Mouse (Mus musculus): Measurements from ENCODE around the gene Abcg8. TPM values are rescaled to one million over a fixed set of nuclear protein-coding genes. Genes with fewer than 3 reads are reported as not detected.

Abcg8 gene
- 0.06 and 0.19 TPM in 2 replicates for polyA plus RNA-seq (2012; rRNA removed)

GRCm38 (mm10) chr17:84675951-84676366 is at the start of gene Abcg8:
TSS of gene Abcg8 (plus strand) at chr17:84676302.
- TF ChIP-seq POLR2A (IDR thresholded peaks at IDR 0.05; ENCODE audit: borderline replicate concordance, extremely low read depth, low read depth, low read length), result no peak
- no peak for TF ChIP-seq CTCF (IDR thresholded peaks at IDR 0.05; ENCODE audit: insufficient read depth, low read length)
- WGBS, result 5% methylated on average over 24 of the region's 24 CpGs
- DNase-seq, result peak; percentile 31
- Histone ChIP-seq H3K4me1 (ENCODE audit: control insufficient read depth, insufficient read depth, low read length) (peaks cover 4% of the 10 kb centered on the region; the same call in 1 of the 2 replicates), H3K4me3 (replicated peaks; ENCODE audit: extremely low read depth, low read depth, low read length) (peak within 1 kb of the TSS; percentile 52)

- TF ChIP-seq POLR2A (IDR thresholded peaks at IDR 0.05; ENCODE audit: borderline replicate concordance, extremely low read depth, low read depth, low read length), result no peak
- TF ChIP-seq CTCF (IDR thresholded peaks at IDR 0.05; ENCODE audit: insufficient read depth, low read length), result no peak
- WGBS, result 35% methylated on average over 9 of the region's 9 CpGs
- Histone ChIP-seq H3K4me3 (replicated peaks; ENCODE audit: extremely low read depth, low read depth, low read length) (peak overlapping the region; percentile 37), H3K4me1 (ENCODE audit: control insufficient read depth, insufficient read depth, low read length) (peaks cover 5% of the 10 kb centered on the region)
- peak; percentile 24 for DNase-seq
Observed at GRCm38 (mm10) chr17:84626857-84627305, 49.2 kb upstream of the Abcg8 start.

- DNase-seq, result no peak
- TF ChIP-seq POLR2A (IDR thresholded peaks at IDR 0.05; ENCODE audit: borderline replicate concordance, extremely low read depth, low read depth, low read length), result no peak
- no peak for TF ChIP-seq CTCF (IDR thresholded peaks at IDR 0.05; ENCODE audit: insufficient read depth, low read length)
- H3K4me3 ChIP-seq (replicated peaks; ENCODE audit: extremely low read depth, low read depth, low read length), result no peak overlapping the region
- peaks cover 5% of the 10 kb centered on the region for H3K4me1 ChIP-seq (ENCODE audit: control insufficient read depth, insufficient read depth, low read length)
- WGBS, result 78% methylated on average over 10 of the region's 10 CpGs
Observed at GRCm38 (mm10) chr17:84627721-84628120, 48.4 kb upstream of the Abcg8 start.

- Histone ChIP-seq H3K4me3 (replicated peaks; ENCODE audit: extremely low read depth, low read depth, low read length) (no peak overlapping the region), H3K4me1 (ENCODE audit: control insufficient read depth, insufficient read depth, low read length) (peaks cover 5% of the 10 kb centered on the region)
- DNase-seq, result no peak
- WGBS, result 66% methylated on average over 9 of the region's 9 CpGs
- no peak for TF ChIP-seq POLR2A (IDR thresholded peaks at IDR 0.05; ENCODE audit: borderline replicate concordance, extremely low read depth, low read depth, low read length)
- TF ChIP-seq CTCF (IDR thresholded peaks at IDR 0.05; ENCODE audit: insufficient read depth, low read length), result no peak
Observed at GRCm38 (mm10) chr17:84628611-84629010, 47.5 kb upstream of the Abcg8 start.

- Histone ChIP-seq H3K4me3 (replicated peaks; ENCODE audit: extremely low read depth, low read depth, low read length) (no peak overlapping the region), H3K4me1 (ENCODE audit: control insufficient read depth, insufficient read depth, low read length) (peaks cover 3% of the 10 kb centered on the region)
- WGBS, result 85% methylated on average over 6 of the region's 6 CpGs
- DNase-seq, result no peak
- TF ChIP-seq CTCF (IDR thresholded peaks at IDR 0.05; ENCODE audit: insufficient read depth, low read length) (no peak), POLR2A (IDR thresholded peaks at IDR 0.05; ENCODE audit: borderline replicate concordance, extremely low read depth, low read depth, low read length) (no peak)
Observed at GRCm38 (mm10) chr17:84631836-84632235, 44.3 kb upstream of the Abcg8 start.

- no peak overlapping the region for H3K4me3 ChIP-seq (replicated peaks; ENCODE audit: extremely low read depth, low read depth, low read length)
- WGBS, result 58% methylated on average over 13 of the region's 13 CpGs
- no peak for DNase-seq
- TF ChIP-seq CTCF (IDR thresholded peaks at IDR 0.05; ENCODE audit: insufficient read depth, low read length) (no peak), POLR2A (IDR thresholded peaks at IDR 0.05; ENCODE audit: borderline replicate concordance, extremely low read depth, low read depth, low read length) (no peak)
- peaks cover 3% of the 10 kb centered on the region; the same call in 1 of the 2 replicates for H3K4me1 ChIP-seq (ENCODE audit: control insufficient read depth, insufficient read depth, low read length)
Observed at GRCm38 (mm10) chr17:84633443-84633842, 42.7 kb upstream of the Abcg8 start.

GRCm38 (mm10) chr17:84636328-84636727 is 39.8 kb upstream of the Abcg8 start:
- no peak for TF ChIP-seq POLR2A (IDR thresholded peaks at IDR 0.05; ENCODE audit: borderline replicate concordance, extremely low read depth, low read depth, low read length)
- TF ChIP-seq CTCF (IDR thresholded peaks at IDR 0.05; ENCODE audit: insufficient read depth, low read length), result no peak
- peaks cover 3% of the 10 kb centered on the region; the same call in 1 of the 2 replicates for H3K4me1 ChIP-seq (ENCODE audit: control insufficient read depth, insufficient read depth, low read length)
- no peak for DNase-seq
- H3K4me3 ChIP-seq (replicated peaks; ENCODE audit: extremely low read depth, low read depth, low read length), result no peak overlapping the region
- WGBS, result 68% methylated on average over 8 of the region's 8 CpGs

- TF ChIP-seq POLR2A (IDR thresholded peaks at IDR 0.05; ENCODE audit: borderline replicate concordance, extremely low read depth, low read depth, low read length), result no peak
- TF ChIP-seq CTCF (IDR thresholded peaks at IDR 0.05; ENCODE audit: insufficient read depth, low read length), result no peak
- 71% methylated on average over 6 of the region's 6 CpGs for WGBS
- peak; percentile 26 for DNase-seq
- peaks cover 3% of the 10 kb centered on the region; the same call in 1 of the 2 replicates for H3K4me1 ChIP-seq (ENCODE audit: control insufficient read depth, insufficient read depth, low read length)
- no peak overlapping the region for H3K4me3 ChIP-seq (replicated peaks; ENCODE audit: extremely low read depth, low read depth, low read length)
Observed at GRCm38 (mm10) chr17:84637971-84638370, 38.1 kb upstream of the Abcg8 start.

- Histone ChIP-seq H3K4me1 (ENCODE audit: control insufficient read depth, insufficient read depth, low read length) (peaks cover 3% of the 10 kb centered on the region; the same call in 1 of the 2 replicates), H3K4me3 (replicated peaks; ENCODE audit: extremely low read depth, low read depth, low read length) (no peak overlapping the region)
- DNase-seq, result no peak
- TF ChIP-seq POLR2A (IDR thresholded peaks at IDR 0.05; ENCODE audit: borderline replicate concordance, extremely low read depth, low read depth, low read length) (no peak), CTCF (IDR thresholded peaks at IDR 0.05; ENCODE audit: insufficient read depth, low read length) (no peak)
- 66% methylated on average over 10 of the region's 10 CpGs for WGBS
Observed at GRCm38 (mm10) chr17:84639796-84640378, 36.2 kb upstream of the Abcg8 start.

GRCm38 (mm10) chr17:84641893-84642292 is 34.2 kb upstream of the Abcg8 start:
- WGBS, result 38% methylated on average over 3 of the region's 3 CpGs
- Histone ChIP-seq H3K4me1 (ENCODE audit: control insufficient read depth, insufficient read depth, low read length) (peaks cover 3% of the 10 kb centered on the region; the same call in 1 of the 2 replicates), H3K4me3 (replicated peaks; ENCODE audit: extremely low read depth, low read depth, low read length) (no peak overlapping the region)
- peak; percentile 34 for DNase-seq
- TF ChIP-seq POLR2A (IDR thresholded peaks at IDR 0.05; ENCODE audit: borderline replicate concordance, extremely low read depth, low read depth, low read length) (no peak), CTCF (IDR thresholded peaks at IDR 0.05; ENCODE audit: insufficient read depth, low read length) (peak; percentile 43)
